Mouse (Mus musculus) urinary bladder, postnatal 14 days (tissue): ENCODE data around the gene Gtf2a2.
A peak's percentile ranks its signal among the peaks of the same experiment; 100 is the strongest.
"Not testable (repeated sequence)": the region's sequence is repeated elsewhere in the genome, so short reads cannot be mapped to it uniquely, and the experiment has no call there.

ENCODE experiments used
- DNase-seq: peaks from one replicate; pipeline ENCODE4 v3.0.0; 2021; ENCODE audit warnings: low spot score

Gtf2a2 gene

GRCm38 (mm10) chr9:70021610-70022009 is 9.3 kb downstream of the Gtf2a2 start:
- no peak for DNase-seq

- no peak for DNase-seq
These were observed 9.7 kb downstream of the Gtf2a2 start for GRCm38 (mm10) chr9:70022083-70022482.

GRCm38 (mm10) chr9:70023615-70024014 is 11.3 kb downstream of the Gtf2a2 start:
- DNase-seq = not testable (repeated sequence)

GRCm38 (mm10) chr9:70024648-70025047 is 12.3 kb downstream of the Gtf2a2 start:
- no peak for DNase-seq

GRCm38 (mm10) chr9:70025365-70026012 is 13.1 kb downstream of the Gtf2a2 start:
- DNase-seq = no peak

GRCm38 (mm10) chr9:70032167-70032566 is 19.8 kb downstream of the Gtf2a2 start:
- no peak for DNase-seq

GRCm38 (mm10) chr9:70033056-70033455 is 20.7 kb downstream of the Gtf2a2 start:
- no peak for DNase-seq

GRCm38 (mm10) chr9:70034702-70035101 is 22.4 kb downstream of the Gtf2a2 start:
- DNase-seq = no peak

- DNase-seq = no peak
These were observed 24.3 kb downstream of the Gtf2a2 start for GRCm38 (mm10) chr9:70036646-70037045.

GRCm38 (mm10) chr9:70037988-70038387 is 25.6 kb downstream of the Gtf2a2 start, which contains the start of gene Gcnt3:
Gcnt3 (minus strand) TSS chr9:70038088.
- DNase-seq = no peak

- no peak for DNase-seq
These were observed 27.4 kb downstream of the Gtf2a2 start for GRCm38 (mm10) chr9:70039597-70040385.

GRCm38 (mm10) chr9:70040570-70040969 is 28.2 kb downstream of the Gtf2a2 start:
- DNase-seq = no peak

GRCm38 (mm10) chr9:70042137-70042536 is 29.8 kb downstream of the Gtf2a2 start:
- DNase-seq = no peak

GRCm38 (mm10) chr9:70042935-70043334 is 30.6 kb downstream of the Gtf2a2 start:
- no peak for DNase-seq

- no peak for DNase-seq
These were observed 32.5 kb downstream of the Gtf2a2 start for GRCm38 (mm10) chr9:70044865-70045264.

GRCm38 (mm10) chr9:70046255-70046654 is 33.9 kb downstream of the Gtf2a2 start:
- DNase-seq = no peak

- peak; percentile 38 for DNase-seq
These were observed 35.5 kb downstream of the Gtf2a2 start for GRCm38 (mm10) chr9:70047839-70048238.

- DNase-seq = no peak
These were observed 35.9 kb downstream of the Gtf2a2 start for GRCm38 (mm10) chr9:70048280-70048679.

- peak; percentile 28 for DNase-seq
These were observed 36.5 kb downstream of the Gtf2a2 start for GRCm38 (mm10) chr9:70048751-70049415.

- DNase-seq = no peak
These were observed 37.0 kb downstream of the Gtf2a2 start for GRCm38 (mm10) chr9:70049416-70049783.

GRCm38 (mm10) chr9:70049839-70050238 is 37.5 kb downstream of the Gtf2a2 start:
- DNase-seq = no peak

- DNase-seq = no peak
These were observed 40.4 kb downstream of the Gtf2a2 start for GRCm38 (mm10) chr9:70052730-70053129.

- no peak for DNase-seq
These were observed 41.1 kb downstream of the Gtf2a2 start for GRCm38 (mm10) chr9:70053411-70053810.
